Comparison of ENCODE assay signal across 8 mouse cellular contexts in the genomic region with DNA sequence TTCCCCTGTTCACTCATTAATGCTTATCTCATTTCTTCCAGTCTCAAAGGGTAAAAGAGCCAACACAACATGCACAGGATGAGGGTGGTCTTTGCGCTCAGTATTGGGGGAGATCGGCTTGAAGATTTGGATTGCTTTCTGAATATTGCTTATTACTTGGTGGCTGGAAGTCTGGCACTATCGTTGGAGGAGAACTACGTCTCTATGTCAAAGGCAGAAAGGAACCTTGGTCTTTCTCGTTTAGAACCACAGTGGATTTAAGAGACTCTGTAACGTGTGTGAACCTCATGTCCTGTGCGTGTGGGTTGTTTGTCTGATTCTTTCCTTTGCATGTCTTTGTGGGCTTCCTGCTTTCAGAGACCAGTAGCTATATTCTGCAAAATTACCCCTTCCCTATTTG. TPM values are rescaled to one million over a fixed set of nuclear protein-coding genes. Genes with fewer than 3 reads are reported as not detected.
DNase-seq lines count a peak whose midpoint lies in the region; ATAC-seq and TF ChIP-seq lines count a peak whose summit lies in the region.

No protein-coding gene starts in this region.

- H3K9me3 ChIP-seq in heart, embryonic 14.5 days (ENCODE audit: control insufficient read depth, low read length): no peaks in the 10 kb centered on the region
- no peaks in the 10 kb centered on the region for H3K9me3 ChIP-seq in heart, postnatal 0 days (replicated peaks; ENCODE audit: control insufficient read depth, low read length)
- H3K9me3 ChIP-seq in liver, embryonic 16.5 days (replicated peaks; ENCODE audit: control insufficient read depth, low read length): no peaks in the 10 kb centered on the region

- ATAC-seq in heart, embryonic 14.5 days (ENCODE audit: insufficient number of reproducible peaks, insufficient read depth, low FRiP score, low read depth): no peak
- no peak for ATAC-seq in heart, postnatal 0 days (ENCODE audit: insufficient read depth, low read depth)
- ATAC-seq in liver, embryonic 16.5 days (ENCODE audit: low read depth): no peak

- peaks cover 11 to 40% of the 10 kb centered on the region in 2 experiments for H3K4me1 ChIP-seq in heart, embryonic 14.5 days (ENCODE audit: control insufficient read depth in 2 of 2, insufficient read depth in 2 of 2, low read length in 2 of 2)
- peaks cover 39% of the 10 kb centered on the region for H3K4me1 ChIP-seq in heart, postnatal 0 days (ENCODE audit: control insufficient read depth, insufficient read depth)
- H3K4me1 ChIP-seq in liver, embryonic 16.5 days (ENCODE audit: control insufficient read depth, low read depth, low read length): peaks cover 29% of the 10 kb centered on the region

- peak overlapping the region; percentile 92 to 96; a peak in 3 of 4 replicates for H3K4me3 ChIP-seq in heart, embryonic 14.5 days (ENCODE audit: control insufficient read depth in 1 of 2, insufficient read depth in 1 of 2, low read depth in 1 of 2, low read length in 2 of 2)
- H3K4me3 ChIP-seq in heart, postnatal 0 days (ENCODE audit: low read depth, low read length): peak overlapping the region; percentile 70
- peak overlapping the region; percentile 79 for H3K4me3 ChIP-seq in liver, embryonic 16.5 days (ENCODE audit: low read depth, low read length)

- no peak for TF ChIP-seq EP300 in heart, postnatal 0 days (IDR thresholded peaks at IDR 0.05; ENCODE audit: low read depth)

- 22% methylated on average over 7 of the region's 7 CpGs for WGBS in heart, embryonic 14.5 days
- 18% methylated on average over 7 of the region's 7 CpGs for WGBS in heart, postnatal 0 days
- WGBS in liver, embryonic 16.5 days (ENCODE audit: insufficient replicate concordance): 17% methylated on average over 7 of the region's 7 CpGs

- peak overlapping the region; percentile 78 for H3K4me2 ChIP-seq in heart, embryonic 14.5 days (ENCODE audit: low read length)
- H3K4me2 ChIP-seq in heart, postnatal 0 days (ENCODE audit: low read depth, low read length): peak overlapping the region; percentile 70
- H3K4me2 ChIP-seq in liver, embryonic 16.5 days (ENCODE audit: low read depth, low read length): peak overlapping the region; percentile 83

- no peak for TF ChIP-seq CTCF in heart, postnatal 0 days (IDR thresholded peaks at IDR 0.05; ENCODE audit: low read depth)

- H3K27ac ChIP-seq in heart, embryonic 14.5 days (replicated peaks in 1 of 2; ENCODE audit: control insufficient read depth in 1 of 2, insufficient read depth in 1 of 2, low read depth in 2 of 2, low read length in 2 of 2): peak overlapping the region; percentile 88 to 93
- H3K27ac ChIP-seq in heart, postnatal 0 days (ENCODE audit: low read depth): peak overlapping the region; percentile 86
- H3K27ac ChIP-seq in liver, embryonic 16.5 days (ENCODE audit: low read length): no peak overlapping the region

- no peaks in the 10 kb centered on the region for H3K27me3 ChIP-seq in heart, embryonic 14.5 days (ENCODE audit: control insufficient read depth, insufficient read depth, low read length)
- no peaks in the 10 kb centered on the region for H3K27me3 ChIP-seq in heart, postnatal 0 days (ENCODE audit: control insufficient read depth, insufficient read depth, low read length)
- H3K27me3 ChIP-seq in liver, embryonic 16.5 days (ENCODE audit: control insufficient read depth, insufficient read depth, low read depth, low read length): no peaks in the 10 kb centered on the region

- no peaks in the 10 kb centered on the region for H3K36me3 ChIP-seq in heart, embryonic 14.5 days (ENCODE audit: control insufficient read depth, insufficient read depth, low read length)
- H3K36me3 ChIP-seq in heart, postnatal 0 days (replicated peaks; ENCODE audit: control insufficient read depth, insufficient read depth, low read length): no peaks in the 10 kb centered on the region
- H3K36me3 ChIP-seq in liver, embryonic 16.5 days (ENCODE audit: control insufficient read depth, insufficient read depth): no peaks in the 10 kb centered on the region

- peak overlapping the region; percentile 98 for H3K9ac ChIP-seq in heart, embryonic 14.5 days (ENCODE audit: low read length)
- peak overlapping the region; percentile 81 for H3K9ac ChIP-seq in heart, postnatal 0 days (replicated peaks; ENCODE audit: low read depth, low read length)
- H3K9ac ChIP-seq in liver, embryonic 16.5 days (ENCODE audit: low read depth, low read length): no peak overlapping the region

- no peak for DNase-seq in heart, adult 8-10 months (ENCODE audit: low spot score)
- DNase-seq in T-cell, adult 2 months (ENCODE audit: low spot score): peak; percentile 35
- no peak for DNase-seq in heart, postnatal 0 days (ENCODE audit: low spot score)
- no peak for DNase-seq in cerebellum, postnatal 36 days
- DNase-seq in spleen, adult 18-20 months: no peak
- no peak for DNase-seq in layer of hippocampus, postnatal 10 days (ENCODE audit: low spot score in 2 of 2)

RNA-seq across cellular contexts. Expression of gene Mmd, which starts 1.5 kb away (rescaled TPM):
- polyA plus RNA-seq in heart, embryonic 14.5 days (2014; fragmentation: Nextera tagmentation; extraction: Ambion mirVana): 68.8 and 71.9 TPM in 2 replicates
- 10 to 100 TPM; 23.7 to 34.1 (median 28.2) TPM for total RNA-seq in heart, adult 8-10 months (2022)
- 58.7 and 78.1 TPM in 2 replicates for total RNA-seq in heart, postnatal 0 days (2014; rRNA removed; ENCODE audit: low replicate concordance)
- 62.0 and 62.6 TPM in 2 replicates for polyA plus RNA-seq in heart, postnatal 0 days (2015; fragmentation: Nextera tagmentation; extraction: Ambion mirVana)
- polyA plus RNA-seq in liver, embryonic 16.5 days (2015; fragmentation: Nextera tagmentation; extraction: Ambion mirVana): 11.5 and 12.2 TPM in 2 replicates
- 100 to 1,000 TPM; 311 to 324 TPM for total RNA-seq in layer of hippocampus, postnatal 10 days (2021)
